Mouse (Mus musculus): ENCODE results near the gene Rufy3. TPM values are rescaled to one million over a fixed set of nuclear protein-coding genes. Genes with fewer than 3 reads are reported as not detected.

Rufy3 gene
- polyA plus RNA-seq (2017; shearing (Covaris generic)), result 4.0 TPM

DNA sequence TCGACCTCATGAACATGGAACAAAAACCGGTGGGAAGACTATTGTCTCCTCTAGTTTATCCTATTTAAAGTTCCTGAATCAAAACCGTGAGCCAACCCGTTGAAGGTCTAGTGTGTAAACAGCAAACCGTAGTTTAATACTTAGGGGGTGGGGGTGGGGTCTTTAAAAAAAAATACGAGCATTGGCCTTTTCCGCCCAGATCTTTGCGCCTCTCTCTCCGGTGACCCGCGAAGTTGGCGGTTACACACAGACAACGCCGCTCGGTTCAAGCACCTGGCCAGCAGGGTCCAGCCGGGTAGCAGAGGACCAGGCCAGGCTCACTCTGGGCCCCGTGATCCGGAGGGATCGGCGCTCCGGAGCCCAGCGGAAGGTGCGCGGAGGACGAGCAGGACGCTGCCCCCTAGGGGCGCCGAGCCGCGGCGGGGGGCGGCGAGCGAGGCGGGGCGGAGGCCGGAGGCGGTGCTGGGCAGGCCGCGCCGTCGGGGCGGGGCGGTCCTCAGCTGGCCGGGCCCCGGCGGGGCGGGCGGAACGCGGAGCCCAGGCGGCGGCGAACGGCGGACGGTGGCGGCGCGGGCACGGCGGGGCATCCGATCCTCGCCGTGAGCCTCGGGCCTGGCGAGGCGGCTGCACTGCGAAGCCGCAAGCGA lies at the start of gene Rufy3:
Gene Rufy3 (plus strand): TSS at position 540 of the 647 bp plus-strand sequence.

DNA sequence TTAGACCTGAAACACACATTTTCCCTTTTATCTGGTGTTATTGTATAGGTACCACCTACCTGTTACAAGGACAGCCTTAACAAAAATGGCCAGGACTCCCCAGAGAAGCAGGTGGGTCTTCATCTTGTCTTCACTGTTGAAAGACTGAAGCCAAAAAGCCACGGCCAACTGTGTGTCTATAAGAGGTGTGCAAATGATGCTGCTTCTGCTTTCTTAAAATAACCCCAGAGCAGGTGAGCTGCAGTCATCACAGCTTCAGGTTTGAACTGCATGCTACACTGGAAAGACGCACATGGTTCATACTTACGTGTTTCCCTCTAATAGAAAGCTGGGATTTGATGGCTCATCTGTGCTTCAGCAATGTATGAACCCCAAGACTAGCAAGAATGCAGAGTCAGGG lies 37.2 kb upstream of the Rufy3 start, which contains the start of gene Jchain:
Gene Jchain (minus strand): TSS at position 235 of the 400 bp plus-strand sequence.

DNA sequence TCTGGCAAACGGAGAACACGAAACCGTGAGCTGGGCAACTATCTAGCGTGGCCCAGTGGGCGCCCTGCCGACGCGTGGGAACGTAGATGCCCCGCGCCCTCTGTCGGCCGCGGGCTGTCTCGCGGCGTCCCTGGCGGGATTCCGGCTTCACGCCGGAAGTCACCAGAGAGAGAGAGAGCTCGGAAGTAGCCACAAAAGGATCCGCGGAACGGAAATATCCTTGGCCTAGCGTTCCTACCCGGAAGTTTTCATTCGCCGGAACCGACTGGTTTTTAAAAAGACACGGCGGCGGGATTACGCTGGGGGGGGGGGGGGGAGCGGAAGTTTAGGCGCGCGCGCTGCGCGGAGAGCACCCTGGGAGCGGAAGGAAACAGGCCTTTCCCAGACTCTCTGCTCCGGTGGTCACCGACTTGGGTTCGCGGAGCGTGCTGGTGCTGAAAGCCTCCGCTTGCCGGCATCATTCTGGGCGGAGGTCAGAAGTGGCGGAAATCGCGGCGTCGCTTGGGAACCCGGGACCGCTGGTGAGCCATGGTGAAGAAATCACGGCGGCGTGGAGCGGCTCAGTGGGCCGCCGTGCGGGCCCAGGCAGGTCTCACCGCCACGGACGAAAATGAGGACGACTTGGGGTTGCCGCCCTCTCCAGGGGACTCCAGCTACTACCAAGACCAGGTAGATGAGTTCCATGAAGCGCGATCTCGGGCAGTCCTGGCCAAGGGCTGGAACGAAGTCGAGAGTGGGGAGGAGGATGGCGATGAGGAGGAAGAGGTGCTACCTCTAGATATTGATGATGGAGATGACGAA lies 10.6 kb upstream of the Rufy3 start, which contains the start of gene Utp3:
Gene Utp3 (plus strand): TSS at position 377 of the 801 bp plus-strand sequence.

DNA sequence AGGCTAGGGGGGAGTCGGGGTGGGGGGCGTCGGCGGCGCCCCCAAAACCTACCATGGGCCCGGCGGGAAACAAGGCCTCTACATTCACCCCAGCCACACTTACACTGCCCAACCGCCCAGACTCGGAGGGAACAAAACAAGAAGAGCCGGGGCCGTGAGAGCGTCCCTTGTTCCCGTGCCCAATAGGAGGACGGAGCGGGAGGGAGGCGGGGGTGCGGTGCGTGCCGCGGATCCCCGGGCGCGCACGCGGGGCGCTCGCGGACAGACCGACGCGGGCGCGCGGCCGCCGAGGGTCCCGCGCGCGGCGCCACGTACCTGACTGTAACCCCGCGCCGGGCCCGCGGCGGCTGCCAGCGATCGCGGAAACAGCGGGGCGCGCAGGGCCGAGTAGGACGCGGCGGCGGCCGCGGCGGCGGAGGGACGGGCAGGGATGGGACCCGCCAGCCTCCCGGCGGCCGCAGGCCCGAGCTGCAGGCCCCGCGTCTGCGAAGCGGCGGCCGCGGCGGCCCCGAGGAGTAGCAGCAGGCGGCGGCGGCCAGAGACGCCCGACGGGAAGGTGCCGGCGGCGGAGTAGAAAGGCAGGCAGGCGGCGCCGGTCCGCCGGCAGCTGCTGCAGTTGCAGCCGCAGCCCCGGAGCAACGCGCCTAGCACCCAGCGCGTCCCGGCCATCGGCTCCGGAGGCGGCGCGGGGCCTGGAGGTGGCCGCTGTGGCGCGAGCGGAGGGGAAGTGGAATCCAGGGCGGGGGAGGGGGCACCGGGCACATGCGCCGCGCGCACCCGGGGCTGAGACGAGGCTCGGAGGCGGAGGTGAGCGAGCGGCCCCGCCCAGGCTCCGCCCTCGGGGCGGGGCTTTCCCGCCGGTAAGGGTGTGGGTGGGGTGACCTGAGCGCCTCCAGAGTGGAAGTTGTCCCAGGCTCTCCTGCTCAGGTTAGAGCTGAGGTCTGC lies 110.9 kb downstream of the Rufy3 start, which contains the start of gene Grsf1:
Gene Grsf1 (minus strand): TSS at position 729 of the 945 bp plus-strand sequence.

Other genes with a start within 250 kb of the Rufy3 start
- gene Prol1, start 247.7 kb upstream of the Rufy3 start, polyA plus RNA-seq (2017; shearing (Covaris generic)), result not detected
- not detected for gene Amtn, start 188.9 kb upstream of the Rufy3 start, polyA plus RNA-seq (2017; shearing (Covaris generic))
- gene Ambn, start 109.0 kb upstream of the Rufy3 start, polyA plus RNA-seq (2017; shearing (Covaris generic)), result not detected
- not detected for gene Enam, start 77.1 kb upstream of the Rufy3 start, polyA plus RNA-seq (2017; shearing (Covaris generic))
- gene Jchain, start 37.1 kb upstream of the Rufy3 start, polyA plus RNA-seq (2017; shearing (Covaris generic)), result 66.9 TPM
- gene Utp3, start 10.6 kb upstream of the Rufy3 start, polyA plus RNA-seq (2017; shearing (Covaris generic)), result 61.4 TPM
- 38.1 TPM for gene Grsf1, start 111.1 kb downstream of the Rufy3 start, polyA plus RNA-seq (2017; shearing (Covaris generic))
- gene Mob1b, start 155.8 kb downstream of the Rufy3 start, polyA plus RNA-seq (2017; shearing (Covaris generic)), result 16.5 TPM
- 38.6 TPM for gene Dck, start 200.0 kb downstream of the Rufy3 start, polyA plus RNA-seq (2017; shearing (Covaris generic))